Mouse (Mus musculus): ENCODE measurements around the gene Ssr1.

The Ssr1 gene

DNA sequence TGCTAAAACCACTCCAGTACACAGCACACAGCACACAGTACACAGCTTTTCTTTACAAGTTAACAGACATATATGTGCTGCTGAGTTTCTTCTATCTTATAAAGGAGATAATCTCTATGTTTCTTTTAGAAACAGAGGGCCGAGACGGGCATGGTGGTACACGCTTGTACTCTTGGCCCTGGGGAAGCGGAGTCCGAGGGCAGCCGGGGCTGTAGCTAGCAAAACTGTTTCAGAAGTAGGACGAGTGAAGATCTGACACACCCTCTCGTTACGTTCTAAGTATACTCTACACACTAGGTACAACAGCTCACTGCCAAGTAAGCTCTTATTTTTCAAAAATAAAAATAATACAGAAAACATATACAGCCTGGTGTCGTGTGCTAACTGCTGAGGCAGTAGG is 13.7 kb downstream of the Ssr1 start:
- no peak for DNase-seq (ENCODE audit: low read depth, low spot score)

DNA sequence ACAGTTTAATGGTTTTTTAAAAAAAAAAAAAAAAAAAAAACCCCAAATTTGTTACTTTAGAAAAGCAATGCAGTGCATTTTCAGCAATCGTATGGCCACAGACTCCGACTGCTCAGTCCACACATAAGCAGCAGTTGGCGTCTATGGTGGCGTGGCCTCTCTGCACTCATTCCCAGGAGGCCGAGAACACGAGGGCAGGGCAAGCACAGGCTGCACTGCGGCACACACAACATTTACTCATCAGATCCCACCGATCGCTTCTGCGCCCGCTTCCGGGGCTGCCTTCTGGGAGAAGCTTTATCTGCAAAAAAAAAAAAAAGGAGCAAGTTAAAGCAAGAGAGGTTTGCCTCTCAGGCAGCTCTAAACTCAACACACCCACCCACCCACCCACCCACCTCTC is 14.5 kb downstream of the Ssr1 start:
- no peak for DNase-seq (ENCODE audit: low read depth, low spot score)

DNA sequence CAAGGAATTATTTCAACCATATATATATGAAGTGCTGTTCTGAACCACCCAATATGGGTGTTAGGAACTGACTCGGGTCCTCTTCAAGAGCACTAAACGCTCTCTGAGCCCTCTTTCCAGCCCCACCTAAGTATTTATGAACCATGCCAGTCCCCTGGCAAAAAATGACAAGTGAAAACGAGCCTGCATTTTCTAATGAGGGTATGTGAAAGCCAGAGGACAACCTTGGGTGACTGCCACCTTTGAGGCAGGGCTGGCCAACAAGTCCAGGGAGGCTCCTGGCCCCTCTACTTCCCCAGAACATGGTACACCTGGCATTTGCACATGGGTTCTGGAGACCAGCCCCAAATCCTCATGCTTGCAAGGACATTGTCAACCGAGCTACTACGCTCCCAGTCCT is 19.3 kb downstream of the Ssr1 start:
- DNase-seq (ENCODE audit: low read depth, low spot score) = no peak

DNA sequence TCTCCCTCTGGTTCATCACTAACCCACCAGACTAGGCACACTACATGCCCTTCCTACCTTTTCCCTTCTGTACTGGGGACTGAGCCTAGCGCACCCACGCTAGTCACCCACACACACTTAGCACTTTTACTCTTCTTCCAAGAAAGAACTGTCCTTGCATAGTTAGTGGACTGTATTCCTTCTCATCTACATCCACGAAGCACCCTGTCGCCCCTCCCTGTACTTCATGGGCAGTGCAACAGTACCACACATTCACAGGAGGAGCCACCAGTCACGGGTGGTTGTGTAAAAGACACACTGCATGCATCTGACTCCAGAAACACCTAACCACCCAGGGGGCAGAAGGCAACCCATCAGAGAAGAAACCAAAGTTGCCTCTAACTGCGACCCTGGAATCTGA is 20.0 kb downstream of the Ssr1 start:
- DNase-seq (ENCODE audit: low read depth, low spot score) = no peak

DNA sequence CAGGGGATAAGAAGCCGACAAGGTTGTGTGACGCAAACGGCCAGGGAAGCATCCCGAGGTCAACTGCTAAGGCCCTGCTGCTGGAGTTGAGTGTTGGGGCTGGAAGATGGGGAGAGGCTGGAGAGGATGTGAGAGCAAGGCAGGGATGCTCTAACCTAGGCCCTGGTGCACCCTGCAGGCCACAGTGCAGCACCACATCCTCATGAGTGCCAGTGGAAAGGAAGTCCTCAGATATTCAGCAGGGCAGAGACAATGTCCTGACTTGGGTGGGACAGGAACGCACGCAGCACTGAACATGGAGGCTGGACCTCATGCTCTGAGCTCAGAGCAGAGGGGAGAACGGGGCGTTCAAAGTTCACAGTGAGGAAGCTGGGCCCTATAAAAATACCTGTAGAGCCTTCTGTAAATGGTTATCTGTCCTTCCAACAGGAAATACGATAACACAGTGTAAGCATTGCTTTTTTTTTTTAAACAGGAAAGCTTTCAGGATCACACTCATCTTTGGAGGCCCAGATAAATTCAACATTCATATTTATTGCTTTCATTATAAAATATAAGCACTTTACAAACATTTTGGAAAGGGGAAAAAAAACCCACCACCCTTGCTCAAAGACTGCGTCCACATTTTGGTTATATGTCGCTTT is 23.0 kb downstream of the Ssr1 start:
- DNase-seq (ENCODE audit: low read depth, low spot score) = no peak

DNA sequence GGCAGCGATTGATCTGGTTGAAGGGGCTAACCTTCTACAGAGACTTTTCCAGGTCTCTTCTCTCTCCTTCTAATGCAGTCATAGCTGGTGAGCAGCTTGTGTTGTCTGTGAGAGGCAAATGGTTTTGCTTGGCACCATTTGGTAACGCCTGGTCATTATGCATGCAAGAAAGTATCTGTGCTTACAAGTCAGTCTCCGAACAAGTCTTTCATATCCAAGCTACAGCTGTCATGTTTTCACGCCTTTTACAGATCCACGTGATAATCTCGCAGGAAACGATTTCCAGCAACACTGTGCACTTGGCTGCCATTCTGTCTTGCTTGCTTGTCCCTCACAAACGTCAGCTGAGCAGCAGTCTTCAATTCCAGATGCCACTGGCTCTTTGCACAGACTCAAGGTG is 24.0 kb downstream of the Ssr1 start:
- DNase-seq (ENCODE audit: low read depth, low spot score) = no peak

DNA sequence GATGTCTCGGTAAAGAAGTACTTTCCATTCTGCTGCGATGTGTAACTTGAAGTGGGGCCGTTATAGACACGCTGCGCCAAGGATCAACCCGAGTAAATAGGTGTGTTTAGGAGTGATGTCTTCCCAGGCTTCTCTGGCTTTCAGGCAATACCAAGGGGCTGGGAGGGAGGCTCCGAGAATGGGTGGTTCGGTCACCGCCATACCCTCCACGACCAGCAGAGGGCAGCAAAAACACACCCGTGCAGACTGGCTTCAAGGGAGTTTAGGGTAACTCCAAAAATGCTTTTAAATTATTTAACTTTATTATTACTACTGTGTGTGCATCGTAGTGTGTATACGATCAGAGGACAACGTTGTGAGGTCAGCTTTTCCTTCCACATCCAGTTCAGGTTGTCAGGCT is 24.7 kb downstream of the Ssr1 start:
- peak; percentile 32 for DNase-seq (ENCODE audit: low read depth, low spot score)

DNA sequence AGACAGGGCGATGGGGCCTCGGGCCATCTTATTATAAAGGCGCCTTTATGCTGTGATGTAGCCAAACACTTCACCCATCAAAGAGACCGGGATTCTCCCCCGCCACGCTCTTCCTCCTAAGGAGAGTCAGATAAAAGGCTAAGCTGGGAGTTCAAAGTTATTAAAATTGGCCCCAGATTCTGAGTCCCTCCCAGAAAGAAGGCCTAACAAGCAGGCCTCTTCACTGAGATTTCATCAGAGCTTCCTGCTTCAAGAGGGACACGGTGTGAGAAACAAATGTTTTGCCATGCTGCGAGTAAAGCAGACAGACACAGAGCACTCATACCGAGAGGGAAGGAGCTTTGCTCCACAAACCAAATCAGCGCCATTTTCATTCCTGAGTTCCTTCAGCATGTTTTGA is 26.5 kb downstream of the Ssr1 start:
- no peak for DNase-seq (ENCODE audit: low read depth, low spot score)

DNA sequence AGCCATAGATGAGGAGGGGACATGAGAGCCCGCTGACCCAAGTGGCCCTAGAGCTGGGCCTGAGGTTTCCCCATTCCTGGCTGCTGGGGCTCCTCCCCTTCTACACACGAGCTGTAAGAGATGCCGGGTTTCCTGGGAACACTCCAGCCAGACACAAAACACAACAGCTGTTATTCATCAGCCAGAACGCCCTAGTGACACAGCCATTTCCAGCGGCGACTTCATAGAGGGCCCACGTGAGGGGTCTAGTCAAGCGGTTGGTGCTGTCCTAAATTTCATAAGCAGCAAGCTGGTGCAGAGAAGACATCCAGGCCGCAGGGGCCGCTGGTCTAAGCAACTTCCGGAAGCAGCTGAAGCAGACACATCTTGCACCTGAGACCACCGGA is 27.0 kb downstream of the Ssr1 start:
- DNase-seq (ENCODE audit: low read depth, low spot score) = no peak

DNA sequence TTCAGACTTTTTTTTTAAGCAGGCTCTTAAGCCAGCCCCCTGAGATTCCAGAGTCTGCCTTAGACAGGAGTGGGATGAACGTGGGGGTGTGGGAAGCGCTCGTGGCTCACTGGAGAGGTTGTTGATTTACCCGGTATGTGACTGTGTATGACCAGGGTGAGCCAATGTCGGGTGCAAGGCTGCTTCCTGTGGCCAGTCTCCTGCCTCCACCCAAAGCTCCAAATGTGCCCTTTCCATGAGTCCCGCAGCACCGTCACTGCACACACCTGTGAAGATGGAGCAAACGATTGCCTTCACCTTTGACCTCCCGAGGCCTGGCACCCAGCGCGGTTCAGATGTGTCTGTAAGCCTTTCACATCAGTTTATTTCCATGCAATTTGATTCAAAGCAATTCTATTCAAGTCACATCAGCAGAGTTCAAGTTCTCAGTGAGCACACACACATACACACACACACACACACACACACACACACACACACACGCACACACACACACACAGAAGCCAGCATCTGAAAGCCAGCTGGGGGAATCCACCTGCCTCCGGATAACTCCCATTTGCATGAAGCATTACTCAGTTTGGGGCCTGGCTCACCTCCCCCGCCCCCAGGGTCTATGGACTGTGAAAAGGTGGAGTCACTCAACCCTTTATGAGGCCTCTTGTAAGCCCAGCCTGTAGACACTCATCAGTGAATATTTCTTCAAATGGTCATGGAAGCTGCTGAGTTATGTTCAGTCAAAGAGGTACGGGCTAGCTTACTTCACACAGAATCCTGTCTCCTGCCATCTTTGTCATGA is 27.6 kb downstream of the Ssr1 start:
- no peak for DNase-seq (ENCODE audit: low read depth, low spot score)

DNA sequence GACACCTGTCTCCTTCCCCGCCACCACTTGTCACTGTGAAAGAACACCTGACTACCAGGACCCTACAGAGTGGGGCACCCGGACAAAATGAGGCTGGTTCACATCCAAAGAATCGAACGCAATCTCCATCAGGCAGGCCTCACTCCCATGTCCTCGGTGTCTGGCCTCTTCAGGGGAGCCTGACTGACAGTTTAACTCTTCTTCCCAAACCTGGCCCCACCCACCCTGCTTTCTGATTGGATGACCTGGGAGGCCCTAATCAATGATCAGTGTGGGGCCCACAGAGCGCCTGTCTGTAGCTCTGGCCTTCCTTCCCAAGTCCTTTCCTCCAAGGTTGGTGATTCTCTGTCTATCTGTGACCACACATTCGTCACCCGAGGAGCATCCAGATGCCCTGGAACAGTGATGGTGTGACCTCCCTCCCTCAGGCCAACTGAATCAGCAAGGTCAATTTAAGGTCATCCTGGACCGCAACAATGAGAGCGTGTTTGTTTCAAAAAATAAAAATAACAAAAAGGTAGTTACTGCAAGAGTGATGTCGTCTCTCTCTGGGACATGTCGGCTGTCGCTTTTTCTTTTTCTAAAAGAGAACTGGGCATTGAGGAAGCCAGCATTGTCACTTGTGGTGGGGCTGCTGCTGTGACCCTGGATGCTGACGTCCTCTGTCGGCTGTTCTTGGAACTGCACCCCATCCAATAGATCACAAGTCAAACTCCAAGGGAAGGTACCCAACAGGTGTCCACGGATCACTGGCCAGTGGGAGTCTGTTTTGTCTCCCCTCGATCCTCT is 28.7 kb downstream of the Ssr1 start:
- no peak for DNase-seq (ENCODE audit: low read depth, low spot score)

DNA sequence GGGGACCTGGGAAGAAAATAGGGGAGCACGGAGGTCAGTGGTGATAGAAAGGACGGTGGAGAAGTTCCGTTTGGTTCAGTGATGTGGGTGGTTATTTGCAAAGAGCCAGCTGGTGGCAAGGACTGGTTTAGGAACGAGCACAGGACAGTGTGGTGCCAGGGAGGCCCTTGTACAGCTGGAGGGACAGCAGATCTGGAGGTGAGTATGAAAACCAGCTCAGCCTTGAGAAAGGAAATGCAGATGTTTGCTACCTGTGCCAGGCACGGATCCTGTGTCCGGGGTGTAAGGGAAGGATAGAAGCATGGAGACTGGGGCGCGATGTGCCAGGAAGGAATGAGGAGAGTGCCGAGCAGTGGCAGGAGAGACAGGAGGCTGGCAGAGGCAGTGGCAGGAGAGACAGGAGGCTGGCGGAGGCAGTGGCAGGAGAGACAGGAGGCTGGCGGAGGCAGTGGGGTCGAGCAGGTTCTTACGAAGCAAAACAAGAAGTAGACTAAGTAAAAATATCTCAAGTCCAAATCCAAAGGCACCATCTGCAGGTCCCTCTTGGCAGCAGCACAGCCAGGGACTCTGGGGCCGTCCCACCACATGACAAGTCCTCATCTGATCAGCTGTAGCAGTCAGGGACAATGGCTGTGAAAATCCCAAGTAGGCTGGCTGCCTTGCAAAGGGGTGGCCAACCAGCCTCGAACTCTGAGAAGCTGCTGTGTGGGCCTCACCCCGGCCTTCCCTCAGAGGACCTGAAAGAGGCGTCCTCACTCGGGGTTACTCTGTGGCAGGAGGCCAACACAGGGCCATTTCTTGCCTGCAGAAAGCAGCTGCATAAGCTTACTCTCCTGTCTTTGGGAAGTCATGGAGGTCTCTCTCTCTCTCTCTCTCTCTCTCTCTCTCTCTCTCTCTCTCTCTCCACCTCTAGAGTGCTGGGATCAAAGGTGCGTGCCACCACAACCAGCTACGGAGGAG is 29.6 kb downstream of the Ssr1 start:
- no peak for DNase-seq (ENCODE audit: low read depth, low spot score)

DNA sequence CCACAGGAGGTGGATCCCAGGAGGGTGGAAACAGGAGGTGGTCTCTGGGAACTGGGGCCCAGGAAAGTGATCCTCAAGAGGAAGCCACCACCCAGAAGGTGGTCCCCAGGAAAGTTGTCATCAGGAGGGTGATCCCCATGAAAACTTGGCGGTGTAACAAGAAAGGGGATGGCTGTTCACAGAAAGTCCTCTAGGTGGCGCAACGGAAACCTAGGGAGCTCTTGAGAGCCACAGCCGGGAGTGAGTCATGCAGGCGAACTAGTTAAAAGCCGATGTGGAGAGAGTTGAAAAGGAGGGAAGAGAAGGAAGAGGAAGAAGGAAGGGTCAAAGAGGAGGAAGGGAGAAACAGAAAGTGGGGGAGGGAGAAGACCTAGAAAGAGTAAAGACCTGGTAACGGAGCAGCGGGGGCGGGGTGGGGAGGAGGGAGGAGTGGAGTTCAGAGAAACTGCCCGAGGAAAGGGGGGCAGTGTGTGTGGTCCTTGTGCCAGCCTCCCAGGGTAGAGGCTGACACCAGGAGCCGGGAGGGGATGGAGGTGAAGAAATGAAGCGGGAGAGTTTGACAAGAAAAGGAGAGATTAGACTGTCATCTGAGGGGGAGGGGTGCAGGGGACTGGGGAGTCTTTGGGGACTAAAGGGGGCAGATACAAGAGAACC is 30.5 kb downstream of the Ssr1 start:
- peak; percentile 34 for DNase-seq (ENCODE audit: low read depth, low spot score)

DNA sequence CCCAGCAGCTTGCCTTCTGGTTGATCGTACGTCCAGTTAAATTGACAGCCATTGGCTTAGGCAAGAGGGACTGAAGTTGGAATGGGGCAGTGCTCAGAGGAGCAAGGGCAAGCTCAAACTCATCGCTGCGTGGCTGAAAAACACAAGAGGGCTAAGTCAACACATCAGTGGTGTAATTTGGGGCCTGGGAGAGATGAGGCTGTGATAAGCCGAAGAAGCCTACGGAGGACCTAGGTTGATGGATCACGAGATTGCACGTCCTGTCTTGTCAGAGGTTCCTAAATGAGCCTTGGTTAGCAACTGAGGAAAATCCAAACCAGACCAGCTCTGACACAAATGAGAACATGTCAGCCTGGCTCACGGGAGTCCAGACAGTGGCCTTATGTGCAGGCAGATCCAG is 31.5 kb downstream of the Ssr1 start:
- DNase-seq (ENCODE audit: low read depth, low spot score) = no peak

DNA sequence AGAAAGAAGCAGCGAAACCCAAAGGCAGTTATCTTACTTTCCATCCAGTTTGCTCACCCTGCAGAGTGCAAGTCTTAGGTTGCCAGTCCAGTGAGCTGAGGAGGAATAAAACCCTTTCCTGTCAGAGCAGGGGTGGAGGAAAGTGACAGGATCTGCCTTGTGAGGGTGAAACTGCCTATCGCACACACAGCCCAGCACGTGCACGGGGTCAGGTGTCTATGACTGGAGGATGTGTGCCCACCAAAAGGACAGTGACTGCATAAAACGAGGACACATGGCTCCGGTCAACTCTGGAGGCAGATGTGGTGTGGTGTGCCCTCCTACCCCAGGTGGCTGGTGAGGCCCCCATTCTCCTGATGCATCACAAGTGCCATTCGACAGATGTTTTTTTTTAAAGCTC is 34.1 kb downstream of the Ssr1 start:
- DNase-seq (ENCODE audit: low read depth, low spot score) = no peak

DNA sequence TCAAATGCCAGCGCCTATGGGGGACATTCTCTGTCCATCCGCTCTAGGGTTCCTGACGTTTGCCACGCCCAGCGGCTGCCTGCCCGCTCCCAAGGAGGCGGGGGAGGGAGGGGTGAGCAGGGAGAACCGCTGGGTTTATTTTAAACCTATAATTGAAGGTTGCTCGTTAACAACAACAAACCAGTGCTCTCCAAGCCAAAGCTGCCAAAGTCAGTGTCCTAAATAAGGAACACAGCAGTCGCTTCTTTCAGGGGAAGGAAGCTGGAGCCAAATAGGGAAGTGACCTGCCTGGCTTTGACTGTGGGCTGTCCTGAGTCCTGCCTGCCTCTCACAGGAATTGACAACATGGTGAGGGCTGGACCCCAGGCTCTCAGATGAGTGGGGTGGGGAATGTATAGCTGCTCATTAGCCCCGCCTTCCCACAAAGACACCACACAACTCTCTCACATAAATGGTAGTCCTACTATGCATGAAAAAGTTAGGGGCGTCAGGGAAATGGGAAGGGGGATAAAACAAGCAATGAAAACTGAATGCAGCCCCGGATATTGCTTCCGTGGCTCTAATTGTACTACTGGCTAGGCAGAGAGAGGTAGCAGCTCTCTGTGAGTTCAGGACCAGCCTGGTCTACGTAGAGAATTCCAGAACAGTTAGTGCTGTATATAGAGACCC is 34.6 kb downstream of the Ssr1 start:
- DNase-seq (ENCODE audit: low read depth, low spot score) = no peak

DNA sequence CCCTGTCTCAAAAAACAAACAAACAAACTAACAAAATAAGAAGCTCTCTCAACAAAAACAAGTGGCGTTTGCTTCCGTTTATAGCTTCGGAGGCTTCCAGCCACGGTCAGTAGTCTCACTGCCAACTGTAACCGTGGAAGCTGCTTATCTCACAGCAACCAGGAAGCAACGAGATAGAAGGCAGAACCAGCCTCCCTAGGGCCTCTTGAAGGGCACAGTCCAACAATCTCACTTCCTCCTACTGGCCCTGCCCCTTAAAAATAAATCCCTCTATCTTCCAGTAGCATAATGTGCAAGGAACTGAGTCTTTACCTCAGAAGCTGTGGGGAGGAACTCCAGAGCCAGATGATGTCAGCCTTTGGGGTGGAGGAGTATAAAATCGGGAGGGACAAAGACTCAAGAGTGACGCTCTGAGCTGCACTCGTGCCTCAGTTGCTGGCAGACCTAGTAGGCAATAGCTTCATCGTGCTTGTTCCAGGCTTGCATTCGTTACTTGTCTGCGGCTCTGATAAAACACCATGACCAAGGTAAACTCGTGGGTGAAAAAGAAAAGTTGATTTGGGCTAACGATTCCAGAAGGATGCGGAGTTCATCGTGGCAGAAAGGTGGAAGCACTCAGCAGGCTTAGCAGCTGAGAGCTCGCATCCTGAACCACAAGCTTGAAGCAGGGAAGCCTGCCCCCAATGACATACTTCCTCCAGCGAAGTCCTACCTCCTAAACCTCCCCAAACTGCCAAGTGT is 35.3 kb downstream of the Ssr1 start:
- DNase-seq (ENCODE audit: low read depth, low spot score) = no peak

DNA sequence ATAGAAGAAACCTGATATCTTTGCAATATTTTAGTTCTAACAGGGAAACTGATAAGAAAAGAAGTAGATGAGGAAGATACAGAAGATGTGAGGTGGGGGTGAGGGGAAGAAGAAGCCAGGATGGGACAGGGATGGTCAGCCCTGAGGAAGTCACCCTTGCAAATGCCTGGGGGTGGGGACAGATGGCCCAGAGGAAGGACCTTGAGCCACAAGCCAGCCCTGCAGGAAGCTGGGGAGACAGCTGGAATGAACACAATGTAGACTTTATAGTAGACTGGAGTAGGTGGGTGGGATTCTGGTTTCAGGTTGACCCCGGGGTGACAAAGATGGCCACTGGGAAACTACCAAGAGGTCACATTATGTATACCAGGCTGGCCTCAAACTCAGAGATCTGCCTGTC is 39.7 kb downstream of the Ssr1 start:
- no peak for DNase-seq (ENCODE audit: low read depth, low spot score)

DNA sequence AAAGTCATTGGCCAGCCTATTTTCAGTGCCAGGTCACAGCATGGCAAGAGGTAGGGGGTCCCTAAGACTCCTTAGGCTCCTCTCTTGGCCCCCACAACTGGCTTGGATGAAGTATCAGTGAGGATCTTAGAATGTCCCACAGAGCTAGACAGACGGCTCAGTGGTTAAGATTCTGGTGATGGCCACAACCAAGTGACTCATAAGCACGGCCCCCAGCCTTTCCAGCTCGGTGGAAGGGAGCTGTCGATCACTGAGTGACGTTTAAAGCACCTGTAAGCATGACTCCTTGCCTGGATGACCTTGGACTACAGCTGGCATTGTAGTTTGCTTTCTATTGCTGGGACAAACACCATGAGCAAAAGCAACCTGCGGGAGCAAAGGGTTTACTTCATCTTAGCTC is 41.0 kb downstream of the Ssr1 start:
- no peak for DNase-seq (ENCODE audit: low read depth, low spot score)

DNA sequence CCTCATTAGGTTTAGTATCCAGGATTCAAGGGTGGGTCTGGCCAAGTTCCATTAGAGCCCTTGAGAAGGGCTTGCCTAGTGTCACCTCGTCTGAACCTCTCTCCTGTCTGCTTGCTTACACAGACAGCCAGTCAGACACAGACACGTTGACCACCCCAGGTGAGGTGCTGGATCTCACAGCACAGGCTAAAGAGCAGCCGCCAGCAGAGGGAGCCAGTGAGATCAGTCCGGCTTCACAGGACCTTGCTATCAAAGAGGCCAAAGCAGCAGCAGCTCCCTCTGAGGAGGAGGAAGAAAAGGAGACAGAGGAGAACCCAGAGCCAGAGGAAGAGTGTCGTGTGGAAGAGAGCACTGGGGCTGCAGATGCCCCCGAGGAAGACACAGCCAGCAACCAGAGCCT is 47.3 kb downstream of the Ssr1 start:
- peak; percentile 56 for DNase-seq (ENCODE audit: low read depth, low spot score)

Data from retina, adult 2 months (tissue).